Mouse (Mus musculus) mouse trophoblast stem cell (cell line): Measurements from ENCODE around the gene Pik3r1.

Experiments used
- in situ Hi-C, 2 experiments: fragments of 300-500 bp; cut with MseI, MboI; formaldehyde crosslinking; loops; 2 replicates in 1 of 2; 3 replicates in 1 of 2; pipeline ENCODE4 v1.15.1; 2025

The Pik3r1 gene

GRCm38 (mm10) chr13:101739732-101740381 lies 28.2 kb downstream of the Pik3r1 start:
- in situ Hi-C loops = loop anchor here (25.0 kb wide), 1 partner anchor 897 kb away; no protein-coding TSS in a partner anchor

- in situ Hi-C loops = loop anchor here (25.0 kb wide), 1 partner anchor 899 kb away; no protein-coding TSS in a partner anchor
Observed at GRCm38 (mm10) chr13:101738769-101739168, 29.2 kb downstream of the Pik3r1 start.

- in situ Hi-C loops = loop anchor here (25.0 kb wide), 1 partner anchor 901 kb away; no protein-coding TSS in a partner anchor
Observed at GRCm38 (mm10) chr13:101736521-101737387, 31.3 kb downstream of the Pik3r1 start.

GRCm38 (mm10) chr13:101735364-101736120 lies 32.5 kb downstream of the Pik3r1 start:
- in situ Hi-C loops = loop anchor here (25.0 kb wide), 1 partner anchor 902 kb away; no protein-coding TSS in a partner anchor

- in situ Hi-C loops = loop anchor here (25.0 kb wide), 1 partner anchor 903 kb away; no protein-coding TSS in a partner anchor
Observed at GRCm38 (mm10) chr13:101734227-101734626, 33.8 kb downstream of the Pik3r1 start.

GRCm38 (mm10) chr13:101732675-101733074 lies 35.3 kb downstream of the Pik3r1 start:
- in situ Hi-C loops = loop anchor here (25.0 kb wide), 1 partner anchor 905 kb away; no protein-coding TSS in a partner anchor

- in situ Hi-C loops = loop anchor here (25.0 kb wide), 1 partner anchor 906 kb away; no protein-coding TSS in a partner anchor
Observed at GRCm38 (mm10) chr13:101731777-101732176, 36.2 kb downstream of the Pik3r1 start.

GRCm38 (mm10) chr13:101730351-101730750 lies 37.7 kb downstream of the Pik3r1 start:
- in situ Hi-C loops = loop anchor here (25.0 kb wide), 1 partner anchor 907 kb away; no protein-coding TSS in a partner anchor

GRCm38 (mm10) chr13:101729248-101730055 lies 38.6 kb downstream of the Pik3r1 start:
- in situ Hi-C loops = loop anchor here (25.0 kb wide), 1 partner anchor 908 kb away; no protein-coding TSS in a partner anchor

GRCm38 (mm10) chr13:101728816-101729215 lies 39.2 kb downstream of the Pik3r1 start:
- in situ Hi-C loops = loop anchor here (25.0 kb wide), 1 partner anchor 908 kb away; no protein-coding TSS in a partner anchor

GRCm38 (mm10) chr13:101728300-101728699 lies 39.7 kb downstream of the Pik3r1 start:
- in situ Hi-C loops = loop anchor here (25.0 kb wide), 1 partner anchor 909 kb away; no protein-coding TSS in a partner anchor

GRCm38 (mm10) chr13:101727837-101728236 lies 40.2 kb downstream of the Pik3r1 start:
- in situ Hi-C loops = loop anchor here (25.0 kb wide), 1 partner anchor 909 kb away; no protein-coding TSS in a partner anchor

GRCm38 (mm10) chr13:101726922-101727321 lies 41.1 kb downstream of the Pik3r1 start:
- in situ Hi-C loops = loop anchor here (25.0 kb wide), 1 partner anchor 910 kb away; no protein-coding TSS in a partner anchor

- in situ Hi-C loops = no loop called here
Observed at GRCm38 (mm10) chr13:101721901-101722595, 46.0 kb downstream of the Pik3r1 start.

- in situ Hi-C loops = no loop called here
Observed at GRCm38 (mm10) chr13:101721154-101721553, 46.9 kb downstream of the Pik3r1 start.

GRCm38 (mm10) chr13:101719312-101719870 lies 48.6 kb downstream of the Pik3r1 start:
- in situ Hi-C loops = no loop called here

GRCm38 (mm10) chr13:101718744-101719143 lies 49.3 kb downstream of the Pik3r1 start:
- in situ Hi-C loops = no loop called here

GRCm38 (mm10) chr13:101717836-101718235 lies 50.2 kb downstream of the Pik3r1 start:
- in situ Hi-C loops = no loop called here

- in situ Hi-C loops = no loop called here
Observed at GRCm38 (mm10) chr13:101713429-101714088, 54.5 kb downstream of the Pik3r1 start.
